Mouse (Mus musculus) testis, adult 2 months (tissue): ENCODE measurements around the gene Efcab3. TPM values are rescaled to one million over a fixed set of nuclear protein-coding genes. Genes with fewer than 3 reads are reported as not detected.

ENCODE experiments used
- H3K27ac ChIP-seq: fragments of 200-500 bp; 2 replicates; pipeline ENCODE4 v1.5.1; 2012; ENCODE audit warnings: low read depth, low read length; ENCODE audit not compliant: control insufficient read depth, insufficient read depth
- H3K27me3 ChIP-seq: fragments of 200-500 bp; 2 replicates; pipeline ENCODE4 v1.6.1; 2012; ENCODE audit warnings: mild to moderate bottlenecking, low read length, moderate library complexity; ENCODE audit not compliant: control insufficient read depth, insufficient read depth
- H3K36me3 ChIP-seq: fragments of 200-500 bp; 2 replicates; pipeline ENCODE4 v1.6.1; 2012; ENCODE audit warnings: mild to moderate bottlenecking, low read length; ENCODE audit not compliant: control insufficient read depth, insufficient read depth
- H3K4me1 ChIP-seq: fragments of 200-500 bp; 2 replicates; pipeline ENCODE4 v1.6.1; 2012; ENCODE audit warnings: low read length; ENCODE audit not compliant: control insufficient read depth, insufficient read depth
- H3K4me3 ChIP-seq: fragments of 200-500 bp; 2 replicates; pipeline ENCODE4 v1.5.1; 2012; ENCODE audit warnings: low read depth, mild to moderate bottlenecking, low read length, moderate library complexity, mixed read lengths; ENCODE audit not compliant: control insufficient read depth
- CTCF ChIP-seq: fragments of 200-500 bp; IDR thresholded peaks from 2 replicates; pipeline ENCODE4 v1.5.1; 2012; ENCODE audit warnings: low read depth, mild to moderate bottlenecking, inconsistent platforms, low read length, moderate library complexity; ENCODE audit not compliant: control insufficient read depth, insufficient read depth, insufficient replicate concordance
- POLR2A ChIP-seq: fragments of 200-500 bp; IDR thresholded peaks from 2 replicates; pipeline ENCODE4 v1.6.1; 2012; ENCODE audit warnings: low read depth, mild to moderate bottlenecking, inconsistent platforms, low read length, moderate library complexity; ENCODE audit not compliant: control insufficient read depth
- polyA plus RNA-seq: library from polyadenylated mRNA; depleted of rRNA; stranded (reverse); fragments of >200 nt; gene quantifications from 2 replicates; pipeline ENCODE4 v1.2.3, GENCODE M21; 2012

Efcab3 gene
- polyA plus RNA-seq, 1 experiment = 148 TPM

GRCm38 (mm10) chr11:105150691-105151090 is 87.3 kb downstream of the Efcab3 start:
- H3K4me3 ChIP-seq = no peak overlapping the region
- H3K27ac ChIP-seq = no peak overlapping the region

GRCm38 (mm10) chr11:105151226-105152016 is 88.0 kb downstream of the Efcab3 start:
- peaks cover 8% of the 10 kb centered on the region for H3K4me1 ChIP-seq
- peak overlapping the region; percentile 17 for H3K4me3 ChIP-seq
- TF ChIP-seq POLR2A = no peak
- TF ChIP-seq CTCF = no peak
- no peak overlapping the region for H3K27ac ChIP-seq
- H3K27me3 ChIP-seq = no peaks in the 10 kb centered on the region
- no peaks in the 10 kb centered on the region for H3K36me3 ChIP-seq

More at GRCm38 (mm10) chr11:105150691-105151090, 87.3 kb downstream of the Efcab3 start:
- H3K36me3 ChIP-seq = no peaks in the 10 kb centered on the region
- TF ChIP-seq POLR2A (no peak), CTCF (no peak)
- no peaks in the 10 kb centered on the region for H3K27me3 ChIP-seq
- peaks cover 3% of the 10 kb centered on the region for H3K4me1 ChIP-seq

DNA sequence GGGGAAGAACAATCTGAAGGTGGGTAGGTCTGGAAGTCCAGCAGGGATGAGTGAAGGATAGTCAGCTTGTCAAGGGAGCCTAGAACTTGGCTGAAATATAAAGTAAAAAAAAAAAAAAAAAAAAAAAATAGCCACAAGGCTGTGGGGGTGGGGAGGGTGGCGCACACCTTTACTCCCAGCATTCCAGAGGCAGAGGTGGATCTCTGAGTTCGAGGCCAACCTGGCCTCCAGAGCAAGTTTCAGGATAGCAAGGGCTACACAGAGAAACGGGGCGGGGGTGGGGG is 88.6 kb downstream of the Efcab3 start:
- no peaks in the 10 kb centered on the region for H3K27me3 ChIP-seq
- H3K36me3 ChIP-seq = no peaks in the 10 kb centered on the region
- H3K27ac ChIP-seq = no peak overlapping the region
- peak overlapping the region; percentile 17 for H3K4me3 ChIP-seq
- TF ChIP-seq CTCF (no peak), POLR2A (no peak)
- H3K4me1 ChIP-seq = peaks cover 8% of the 10 kb centered on the region

DNA sequence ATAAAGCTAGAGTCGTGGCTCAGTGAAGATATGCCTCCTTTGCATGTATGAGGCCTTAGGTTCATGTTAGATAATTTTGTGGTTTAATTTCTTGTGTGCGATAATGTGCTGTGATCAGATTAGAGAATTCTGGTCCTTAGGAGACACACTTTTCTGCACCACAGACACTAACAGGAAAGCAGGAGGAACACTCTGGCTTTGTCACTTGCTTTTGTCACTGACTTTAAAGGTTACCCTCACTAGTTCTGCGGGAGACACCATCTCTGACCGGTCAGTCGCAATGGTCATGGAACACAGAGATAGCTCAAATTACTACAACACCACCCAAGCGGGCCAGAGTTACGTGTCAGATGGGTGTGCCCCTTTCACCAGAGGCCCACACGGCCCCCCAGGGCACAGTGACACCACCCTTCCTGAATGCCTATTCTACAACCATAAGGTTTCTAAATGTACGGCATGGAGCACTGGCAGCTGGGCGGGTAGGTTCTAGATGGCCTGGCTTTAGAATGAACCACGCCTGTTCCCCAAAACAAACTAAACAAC is 89.0 kb downstream of the Efcab3 start:
- Histone ChIP-seq H3K27me3 (no peaks in the 10 kb centered on the region), H3K36me3 (no peaks in the 10 kb centered on the region), H3K4me1 (peaks cover 8% of the 10 kb centered on the region), H3K4me3 (no peak overlapping the region), H3K27ac (no peak overlapping the region)
- no peak for TF ChIP-seq CTCF
- TF ChIP-seq POLR2A = no peak

GRCm38 (mm10) chr11:105153068-105153833 is 89.9 kb downstream of the Efcab3 start:
- Histone ChIP-seq H3K4me1 (peaks cover 8% of the 10 kb centered on the region), H3K27ac (no peak overlapping the region), H3K4me3 (no peak overlapping the region)

DNA sequence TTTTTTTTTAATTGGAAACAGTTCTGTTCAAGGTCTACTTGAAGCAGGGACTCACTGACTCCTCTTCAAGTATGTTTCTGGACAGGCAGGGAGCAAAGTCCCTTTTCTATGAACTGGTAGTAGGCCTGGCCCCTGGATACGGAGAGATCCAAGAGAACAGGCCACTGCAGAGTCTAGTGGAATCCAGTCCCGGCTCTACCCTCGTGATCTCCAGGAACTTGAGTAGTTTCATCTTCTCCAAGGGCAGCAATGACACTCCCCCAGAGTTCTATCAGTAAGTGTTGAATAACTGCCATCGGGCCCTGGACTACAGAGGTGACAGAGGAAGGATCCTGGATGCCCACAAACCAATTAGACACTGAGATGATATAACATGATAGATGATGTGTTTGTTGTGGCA is 92.5 kb downstream of the Efcab3 start:
- no peak overlapping the region for H3K4me3 ChIP-seq
- no peak overlapping the region for H3K27ac ChIP-seq
- H3K27me3 ChIP-seq = no peaks in the 10 kb centered on the region
- no peaks in the 10 kb centered on the region for H3K36me3 ChIP-seq
- peaks cover 8% of the 10 kb centered on the region for H3K4me1 ChIP-seq
- TF ChIP-seq CTCF = no peak
- no peak for TF ChIP-seq POLR2A

More at GRCm38 (mm10) chr11:105153068-105153833, 89.9 kb downstream of the Efcab3 start:
- no peak for TF ChIP-seq POLR2A
- TF ChIP-seq CTCF = no peak
- Histone ChIP-seq H3K36me3 (no peaks in the 10 kb centered on the region), H3K27me3 (no peaks in the 10 kb centered on the region)

- H3K4me3 ChIP-seq = no peak overlapping the region
- peaks cover 5% of the 10 kb centered on the region for H3K4me1 ChIP-seq
- no peaks in the 10 kb centered on the region for H3K36me3 ChIP-seq
- H3K27me3 ChIP-seq = no peaks in the 10 kb centered on the region
- TF ChIP-seq CTCF = no peak
- no peak for TF ChIP-seq POLR2A
- H3K27ac ChIP-seq = no peak overlapping the region
These were observed 93.4 kb downstream of the Efcab3 start for GRCm38 (mm10) chr11:105156748-105157267.

- Histone ChIP-seq H3K27ac (no peak overlapping the region), H3K4me1 (peaks cover 5% of the 10 kb centered on the region), H3K4me3 (no peak overlapping the region), H3K36me3 (no peaks in the 10 kb centered on the region), H3K27me3 (no peaks in the 10 kb centered on the region)
- no peak for TF ChIP-seq POLR2A
- TF ChIP-seq CTCF = no peak
These were observed 94.7 kb downstream of the Efcab3 start for GRCm38 (mm10) chr11:105158047-105158446.
